Mouse (Mus musculus) embryonic facial prominence, embryonic 15.5 days (tissue): Measurements from ENCODE around the gene Hdlbp. TPM values are rescaled to one million over a fixed set of nuclear protein-coding genes. Genes with fewer than 3 reads are reported as not detected.

Experiments used
- ATAC-seq: fragments of 200-750 bp; cut with Nextera tagmentation; 2 replicates; pipeline ENCODE4 v1.8.0; 2017; ENCODE audit warnings: low read depth, moderate TSS enrichment; ENCODE audit not compliant: insufficient number of reproducible peaks, low FRiP score, low TSS enrichment
- H3K27ac ChIP-seq: fragments of 300-500 bp; sonication (generic); replicated peaks from 2 replicates; pipeline ENCODE4 v1.5.1; 2015; ENCODE audit warnings: mild to moderate bottlenecking, inconsistent platforms
- H3K27me3 ChIP-seq: fragments of 300-500 bp; sonication (generic); 2 replicates; pipeline ENCODE4 v1.6.1; 2015; ENCODE audit warnings: inconsistent platforms
- H3K36me3 ChIP-seq: fragments of 300-500 bp; sonication (generic); 2 replicates; pipeline ENCODE4 v1.6.1; 2015; ENCODE audit warnings: mild to moderate bottlenecking, inconsistent platforms
- H3K4me1 ChIP-seq: fragments of 300-500 bp; sonication (generic); 2 replicates; pipeline ENCODE4 v1.6.1; 2015; ENCODE audit warnings: inconsistent platforms
- H3K4me2 ChIP-seq: fragments of 300-500 bp; sonication (generic); replicated peaks from 2 replicates; pipeline ENCODE4 v1.6.1; 2015; ENCODE audit warnings: mild to moderate bottlenecking, inconsistent platforms
- H3K4me3 ChIP-seq: fragments of 300-500 bp; sonication (generic); replicated peaks from 2 replicates; pipeline ENCODE4 v1.5.1; 2015; ENCODE audit warnings: mild to moderate bottlenecking, inconsistent platforms
- H3K9ac ChIP-seq: fragments of 300-500 bp; sonication (generic); 2 replicates; pipeline ENCODE4 v1.6.1; 2015; ENCODE audit warnings: inconsistent platforms
- H3K9me3 ChIP-seq: fragments of 300-500 bp; sonication (generic); replicated peaks from 2 replicates; pipeline ENCODE4 v1.6.1; 2016; ENCODE audit warnings: inconsistent platforms
- WGBS: fragments of 180-500 bp; shearing (Covaris S2); methylation state at CpG from one replicate; pipeline ENCODE4 v1.1.7; 2015; 5-methylcytosine and 5-hydroxymethylcytosine counted together
- polyA plus RNA-seq: library from polyadenylated mRNA; unstranded; fragments of >200 nt; fragmentation: Nextera tagmentation; extraction: Ambion mirVana; gene quantifications from 2 replicates; pipeline ENCODE4 v1.2.1, GENCODE M21; 2015

The Hdlbp gene
- polyA plus RNA-seq, 1 experiment from 2014 or later, result 186 TPM

DNA sequence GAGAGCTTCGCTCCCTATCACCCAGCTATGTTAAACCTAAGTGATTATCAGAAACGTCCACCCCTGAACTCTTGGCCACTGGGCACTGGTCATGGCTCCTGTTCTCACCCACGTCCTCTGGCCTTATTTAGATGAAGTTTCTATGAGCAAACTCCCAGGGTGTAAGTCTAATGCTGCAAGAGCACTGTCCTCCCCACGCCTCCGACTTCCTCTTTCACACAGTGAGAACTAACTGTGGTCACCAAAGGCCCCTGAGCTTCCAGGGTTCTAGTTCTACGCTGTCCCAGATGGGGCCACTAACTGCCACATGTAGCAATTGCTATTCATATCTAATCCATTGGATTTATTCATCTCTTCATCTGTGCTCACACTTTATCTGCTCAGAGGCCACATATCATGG is 113.0 kb downstream of the Hdlbp start:
- H3K27ac ChIP-seq, result no peak overlapping the region
- ATAC-seq, result no peak
- WGBS, result 96% methylated on average over 6 of the region's 6 CpGs
- no peak overlapping the region for H3K9ac ChIP-seq
- H3K9me3 ChIP-seq, result no peaks in the 10 kb centered on the region
- H3K27me3 ChIP-seq, result no peaks in the 10 kb centered on the region
- H3K4me1 ChIP-seq, result peaks cover 6% of the 10 kb centered on the region; the same call in 1 of the 2 replicates
- H3K4me2 ChIP-seq, result no peak overlapping the region
- peaks cover 61% of the 10 kb centered on the region for H3K36me3 ChIP-seq
- no peak overlapping the region for H3K4me3 ChIP-seq

DNA sequence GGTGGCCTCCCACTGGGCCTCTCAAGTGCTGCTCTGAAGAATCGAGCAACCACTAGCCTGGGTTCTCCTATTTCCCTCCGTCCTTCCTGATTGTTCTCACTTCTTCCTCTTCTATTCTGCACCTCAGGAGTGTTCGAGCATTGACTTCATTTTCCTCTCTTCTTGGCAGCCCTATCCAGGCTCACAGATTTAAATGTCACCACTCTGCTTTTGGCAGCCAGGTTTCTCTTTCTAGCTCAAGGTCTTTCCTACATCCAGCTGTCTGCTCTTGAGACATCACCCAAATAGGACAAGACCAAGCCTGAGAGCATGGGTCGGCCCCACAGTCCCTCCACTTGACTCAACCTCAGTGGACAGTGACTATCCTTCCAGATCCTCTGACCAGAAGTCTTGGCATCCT is 116.0 kb downstream of the Hdlbp start:
- ATAC-seq, result no peak
- peaks cover 78% of the 10 kb centered on the region for H3K36me3 ChIP-seq
- H3K4me1 ChIP-seq, result no peaks in the 10 kb centered on the region
- no peak overlapping the region for H3K4me2 ChIP-seq
- WGBS, result 87% methylated on average over 4 of the region's 4 CpGs
- H3K9ac ChIP-seq, result no peak overlapping the region
- H3K27ac ChIP-seq, result no peak overlapping the region
- H3K9me3 ChIP-seq, result no peaks in the 10 kb centered on the region
- H3K4me3 ChIP-seq, result no peak overlapping the region
- H3K27me3 ChIP-seq, result no peaks in the 10 kb centered on the region

Other genes starting within 250 kb of the Hdlbp start
- gene Sned1, start 243.0 kb downstream of the Hdlbp start, polyA plus RNA-seq, result 14.4 and 16.0 TPM in 2 replicates
- gene Mterf4, start 172.9 kb downstream of the Hdlbp start, polyA plus RNA-seq, result 33.1 and 33.3 TPM in 2 replicates
- gene Ppp1r7, start 136.0 kb downstream of the Hdlbp start, polyA plus RNA-seq, result 48.9 and 50.2 TPM in 2 replicates
- gene Pask, start 135.3 kb downstream of the Hdlbp start, polyA plus RNA-seq, result 12.4 and 14.2 TPM in 2 replicates
- gene Ano7, start 104.9 kb downstream of the Hdlbp start, polyA plus RNA-seq, result 2.8 and 3.7 TPM in 2 replicates
- 10.9 and 11.3 TPM in 2 replicates for gene Farp2, start 33.3 kb upstream of the Hdlbp start, polyA plus RNA-seq
- gene Stk25, start 179.8 kb upstream of the Hdlbp start, polyA plus RNA-seq, result 185 and 200 TPM in 2 replicates
- gene Bok, start 206.8 kb upstream of the Hdlbp start, polyA plus RNA-seq, result 61.3 and 63.4 TPM in 2 replicates